Mouse (Mus musculus): Measurements from ENCODE around the gene Ttc33.

DNA sequence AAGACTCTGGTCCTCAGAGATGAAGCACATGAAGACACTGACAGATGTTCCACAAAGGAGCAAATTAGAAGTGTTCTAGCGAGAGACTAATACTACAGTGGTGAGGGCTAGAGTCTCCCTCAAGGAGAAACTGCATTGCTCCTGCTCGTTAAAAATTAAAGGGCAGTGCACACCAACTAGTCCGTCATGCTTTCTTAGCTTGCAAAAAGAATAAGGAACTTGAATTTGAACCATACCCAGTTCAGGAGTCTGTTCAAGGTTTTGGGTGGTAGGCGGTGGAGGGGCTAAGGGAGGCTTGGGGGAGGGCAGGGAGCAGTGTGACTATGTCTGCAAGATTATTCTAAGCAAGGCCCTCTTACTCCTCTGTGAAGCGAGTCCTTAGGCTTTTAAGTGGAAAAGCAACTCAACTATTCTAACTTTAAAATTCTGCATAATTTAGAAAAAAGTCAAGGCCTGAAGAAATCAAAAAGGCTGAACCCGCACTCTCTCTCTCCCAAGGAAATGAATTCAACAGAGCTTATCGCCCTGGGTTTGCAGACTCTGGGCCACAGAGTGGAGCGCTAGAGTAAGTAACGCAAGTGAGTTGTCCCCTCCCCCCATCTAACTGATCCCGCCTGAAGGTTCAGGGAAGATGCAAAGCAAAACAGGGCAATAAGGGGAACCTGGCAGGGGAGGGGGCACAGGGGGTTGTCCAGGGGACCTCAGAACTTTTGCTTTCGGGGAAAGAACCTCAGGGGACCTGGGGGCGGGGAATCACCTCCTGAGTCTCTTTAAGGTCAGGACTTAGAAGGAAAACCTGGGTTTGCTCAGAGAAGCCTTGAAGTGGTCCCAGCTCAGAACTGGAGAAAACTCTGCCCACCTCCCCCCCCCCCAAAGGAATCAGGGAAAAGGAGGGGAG is 56.2 kb downstream of the Ttc33 start:
- TF ChIP-seq POLR2A (IDR thresholded peaks at IDR 0.05; ENCODE audit: borderline replicate concordance, extremely low read depth, insufficient read depth, insufficient read length, poor library complexity, severe bottlenecking), result no peak
- TF ChIP-seq CTCF (IDR thresholded peaks at IDR 0.05; ENCODE audit: borderline replicate concordance, extremely low read depth, insufficient read depth, insufficient read length), result peak; percentile 20; the same call in 1 of the 2 replicates

All from brain, embryonic 14.5 days (tissue).